In the genomic region with DNA sequence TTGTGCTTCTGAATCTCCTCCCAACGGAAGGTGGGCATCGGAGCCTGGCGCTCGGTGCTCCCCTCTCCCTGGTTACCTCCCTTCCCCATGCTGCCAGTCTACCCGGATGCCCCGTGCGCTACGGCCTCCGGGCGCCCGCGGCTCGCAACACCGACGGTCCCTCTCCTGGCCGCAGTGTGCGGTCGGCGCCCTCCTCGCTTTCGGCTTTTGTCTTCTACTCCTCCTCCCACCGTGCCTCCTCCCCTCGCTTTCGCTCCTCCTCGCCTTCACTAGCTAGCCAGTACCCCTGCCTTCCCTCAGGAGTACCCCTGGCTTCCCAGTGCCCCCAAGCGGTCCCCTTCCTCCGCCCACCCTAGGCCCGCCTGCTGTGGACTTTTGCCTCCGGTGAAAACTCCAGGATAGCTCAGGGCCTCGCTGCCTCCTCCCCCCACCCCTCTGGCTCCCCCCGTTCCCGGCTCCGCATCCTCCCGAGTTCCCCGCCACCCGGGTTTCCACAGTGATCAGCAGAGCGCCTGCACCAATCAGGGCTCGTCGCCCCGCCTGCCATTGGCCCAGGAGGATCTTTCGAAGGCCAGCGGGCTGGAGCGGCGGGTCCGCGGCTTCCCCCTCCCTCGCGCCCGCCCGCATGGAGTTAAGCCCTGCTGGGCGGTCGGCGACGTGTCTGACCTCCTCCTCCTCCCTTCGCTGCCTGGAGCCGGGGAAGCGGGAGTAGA, we compare ENCODE assay signal across 8 mouse cellular contexts. TPM values are rescaled to one million over a fixed set of nuclear protein-coding genes. Genes with fewer than 3 reads are reported as not detected.
A peak's percentile ranks its signal among the peaks of the same experiment; 100 is the strongest.
DNase-seq lines count a peak whose midpoint lies in the region; ATAC-seq and TF ChIP-seq lines count a peak whose summit lies in the region.

Gene Fads2 (minus strand): TSS at position 406 of the 713 bp plus-strand sequence.

- TF ChIP-seq CTCF in forebrain, postnatal 0 days (IDR thresholded peaks at IDR 0.05; ENCODE audit: low read depth): peak; percentile 47
- peak; percentile 53 for TF ChIP-seq CTCF in lung, embryonic 14.5 days (IDR thresholded peaks at IDR 0.05; ENCODE audit: low read depth)

- H3K27me3 ChIP-seq in forebrain, postnatal 0 days (ENCODE audit: insufficient read depth, low read length): no peaks in the 10 kb centered on the region
- no peaks in the 10 kb centered on the region for H3K27me3 ChIP-seq in lung, embryonic 14.5 days (ENCODE audit: insufficient read depth, low read length)

- intact Hi-C loops in heart, postnatal 36 days (cut with DNase I): loop anchor here (2.0 to 5.0 kb wide), 3 partner anchors 63 to 99 kb away; partner anchors contain the start of genes Best1, Fads1 and Rab3il1

- in situ Hi-C loops in ES-E14 (cut with MboI; ENCODE audit: low sequenced_read_pairs in 2 of 2, unreplicated experiment in 2 of 2): no loop called here

- peak within 1 kb of the TSS; percentile 89 to 98 for H3K4me3 ChIP-seq in ES-E14 (ENCODE audit: insufficient read depth in 1 of 2, low read depth in 1 of 2, low read length in 2 of 2, poor library complexity in 1 of 2, severe bottlenecking in 1 of 2)
- peak within 1 kb of the TSS; percentile 60 for H3K4me3 ChIP-seq in forebrain, postnatal 0 days (ENCODE audit: low read depth, low read length)
- H3K4me3 ChIP-seq in lung, embryonic 14.5 days (ENCODE audit: low read depth, low read length): peak within 1 kb of the TSS; percentile 78

- H3K9me3 ChIP-seq in ES-E14 (ENCODE audit: control insufficient read depth, insufficient read depth, low read depth, low read length): no peaks in the 10 kb centered on the region
- H3K9me3 ChIP-seq in forebrain, postnatal 0 days (ENCODE audit: low read length): no peaks in the 10 kb centered on the region
- H3K9me3 ChIP-seq in lung, embryonic 14.5 days (ENCODE audit: low read depth, low read length): no peaks in the 10 kb centered on the region

- peak within 1 kb of the TSS; percentile 88 for H3K9ac ChIP-seq in ES-E14 (ENCODE audit: insufficient read depth, low read depth, low read length, poor library complexity, severe bottlenecking)
- peak within 1 kb of the TSS; percentile 76 for H3K9ac ChIP-seq in forebrain, postnatal 0 days
- H3K9ac ChIP-seq in lung, embryonic 14.5 days: peak within 1 kb of the TSS; percentile 74

- WGBS in forebrain, postnatal 0 days: 2% methylated on average over 55 of the region's 57 CpGs
- 1% methylated on average over 55 of the region's 57 CpGs for WGBS in lung, embryonic 14.5 days

- DNase-seq in ES-E14 (ENCODE audit: low read depth, low spot score): peak; percentile 84
- DNase-seq in cerebellum, adult 18-20 months: peak; percentile 51 to 61
- DNase-seq in forebrain, postnatal 0 days: peak; percentile 97
- DNase-seq in heart, postnatal 36 days: peak; percentile 76 to 85
- DNase-seq in layer of hippocampus, adult 8-10 months (ENCODE audit: low spot score in 2 of 2): peak; percentile 88 to 89
- peak; percentile 97 for DNase-seq in lung, embryonic 14.5 days
- DNase-seq in ovary, postnatal 14 days (ENCODE audit: low spot score): peak; percentile 84
- peak; percentile 63 to 65 for DNase-seq in thymus, postnatal 10 days (ENCODE audit: low spot score in 2 of 2)

- H3K4me1 ChIP-seq in ES-E14 (ENCODE audit: control insufficient read depth in 2 of 2, insufficient read depth in 2 of 2, low read length in 2 of 2, poor library complexity in 1 of 2): peaks cover 3 to 13% of the 10 kb centered on the region in 2 experiments; a peak in 2 of 4 replicates
- peaks cover 35% of the 10 kb centered on the region for H3K4me1 ChIP-seq in forebrain, postnatal 0 days (ENCODE audit: insufficient read depth)
- peaks cover 5% of the 10 kb centered on the region; the same call in 1 of the 2 replicates for H3K4me1 ChIP-seq in lung, embryonic 14.5 days (ENCODE audit: insufficient read depth)

- peak within 1 kb of the TSS; percentile 91 for H3K4me2 ChIP-seq in forebrain, postnatal 0 days (ENCODE audit: low read depth)
- H3K4me2 ChIP-seq in lung, embryonic 14.5 days: peak within 1 kb of the TSS; percentile 71

- H3K27ac ChIP-seq in ES-E14 (ENCODE audit: insufficient read depth, low read depth, low read length, poor library complexity, severe bottlenecking): peak within 1 kb of the TSS; percentile 80
- peak within 1 kb of the TSS; percentile 89 for H3K27ac ChIP-seq in forebrain, postnatal 0 days (ENCODE audit: low read depth, low read length)
- peak within 1 kb of the TSS; percentile 87 for H3K27ac ChIP-seq in lung, embryonic 14.5 days (ENCODE audit: low read depth)

- peaks cover 12% of the 10 kb centered on the region; the same call in 1 of the 2 replicates for H3K36me3 ChIP-seq in ES-E14 (ENCODE audit: control insufficient read depth, insufficient read depth, low read length, poor library complexity, severe bottlenecking)
- H3K36me3 ChIP-seq in forebrain, postnatal 0 days (ENCODE audit: insufficient read depth): no peaks in the 10 kb centered on the region
- H3K36me3 ChIP-seq in lung, embryonic 14.5 days (ENCODE audit: insufficient read depth): peaks cover 11% of the 10 kb centered on the region

- peak; percentile 95 for ATAC-seq in forebrain, postnatal 0 days
- ATAC-seq in lung, embryonic 14.5 days (ENCODE audit: insufficient read depth): peak; percentile 97

TF ChIP-seq in ES-E14, 5 proteins besides CTCF, POLR2A, EP300 and RAD21:
- TF ChIP-seq ZNF384 (IDR thresholded peaks at IDR 0.05; ENCODE audit: low read depth, low read length): no peak
- no peak for TF ChIP-seq CHD2 (IDR thresholded peaks at IDR 0.05; ENCODE audit: low read depth, low read length)
- TF ChIP-seq ZC3H11A (IDR thresholded peaks at IDR 0.05; ENCODE audit: borderline replicate concordance, low read depth, low read length): no peak

RNA-seq across cellular contexts. Expression of gene Fads2, which starts in this region (rescaled TPM):
- total RNA-seq in ES-E14 (2012; rRNA removed): 41.5 and 55.5 TPM in 2 replicates
- 218 and 248 TPM in 2 replicates for total RNA-seq in forebrain, postnatal 0 days (2014; rRNA removed)
- 183 and 249 TPM in 2 replicates for polyA plus RNA-seq in forebrain, postnatal 0 days (2015; fragmentation: Nextera tagmentation; extraction: Ambion mirVana)
- 1 to 10 TPM; 4.8 to 6.8 TPM for total RNA-seq in heart, postnatal 36 days (2021)
- 100 to 1,000 TPM; 152 to 168 (median 162) TPM for total RNA-seq in layer of hippocampus, adult 8-10 months (2022)
- polyA plus RNA-seq in lung, embryonic 14.5 days (2014; fragmentation: Nextera tagmentation; extraction: Ambion mirVana): 38.3 and 40.5 TPM in 2 replicates

Comparison
In these comparisons a context has a peak if more than half of its experiments do, and no peak if none do; other contexts are left out.
1. Peak in every context shown above with its lines: DNase-seq, ATAC-seq, H3K4me3 ChIP-seq and H3K27ac ChIP-seq.